Comparison of ENCODE assay signal across 19 mouse cellular contexts in genomic region chr4:125727030-125727429, GRCm38 (mm10).
A peak's percentile ranks its signal among the peaks of the same experiment; 100 is the strongest.
DNase-seq lines count a peak whose midpoint lies in the region; ATAC-seq and TF ChIP-seq lines count a peak whose summit lies in the region.
"Had no signal": no experiment of that assay in that cellular context is flagged by ENCODE, and none has a peak within 500 bp of the region (broad histone marks: within the 10 kb centered on the region; RNA-seq: fewer than 3 reads in every experiment).

No protein-coding gene starts in this region.

- no peak for ATAC-seq in hindbrain, postnatal 0 days
- ATAC-seq in hindbrain, embryonic 13.5 days (ENCODE audit: low FRiP score) = no peak
- no peak for ATAC-seq in midbrain, embryonic 13.5 days
- no peak for ATAC-seq in stomach, postnatal 0 days (ENCODE audit: low FRiP score, low TSS enrichment)
- ATAC-seq: forebrain, embryonic 14.5 days; intestine, postnatal 0 days had no signal

- no peaks in the 10 kb centered on the region for H3K9me3 ChIP-seq in hindbrain, embryonic 10.5 days
- no peaks in the 10 kb centered on the region for H3K9me3 ChIP-seq in hindbrain, postnatal 0 days (ENCODE audit: low read length)
- no peaks in the 10 kb centered on the region for H3K9me3 ChIP-seq in hindbrain, embryonic 13.5 days
- no peaks in the 10 kb centered on the region for H3K9me3 ChIP-seq in midbrain, embryonic 13.5 days
- H3K9me3 ChIP-seq in stomach, postnatal 0 days (ENCODE audit: control insufficient read depth, low read length) = no peaks in the 10 kb centered on the region
- no peaks in the 10 kb centered on the region for H3K9me3 ChIP-seq in heart, embryonic 10.5 days
- H3K9me3 ChIP-seq: stomach, embryonic 15.5 days had no signal

- H3K4me1 ChIP-seq in hindbrain, embryonic 10.5 days (replicated peaks) = peaks cover 67% of the 10 kb centered on the region
- no peaks in the 10 kb centered on the region; the same call in 1 of the 2 replicates for H3K4me1 ChIP-seq in hindbrain, postnatal 0 days (ENCODE audit: insufficient read depth, low read length)
- H3K4me1 ChIP-seq in hindbrain, embryonic 13.5 days (replicated peaks) = peaks cover 40% of the 10 kb centered on the region
- peaks cover 41% of the 10 kb centered on the region for H3K4me1 ChIP-seq in midbrain, embryonic 13.5 days (replicated peaks)
- no peaks in the 10 kb centered on the region for H3K4me1 ChIP-seq in stomach, postnatal 0 days (replicated peaks; ENCODE audit: control insufficient read depth, insufficient read depth)
- peaks cover 29% of the 10 kb centered on the region for H3K4me1 ChIP-seq in heart, embryonic 10.5 days

- TF ChIP-seq CTCF in hindbrain, postnatal 0 days (IDR thresholded peaks at IDR 0.05; ENCODE audit: low read depth) = no peak
- no peak for TF ChIP-seq CTCF in stomach, postnatal 0 days (IDR thresholded peaks at IDR 0.05; ENCODE audit: low read depth)

- H3K4me2 ChIP-seq in hindbrain, postnatal 0 days (ENCODE audit: low read depth, low read length) = no peak overlapping the region
- H3K4me2 ChIP-seq in hindbrain, embryonic 13.5 days = peak overlapping the region; percentile 55
- H3K4me2 ChIP-seq in midbrain, embryonic 13.5 days (replicated peaks) = peak overlapping the region; percentile 13; the same call in 1 of the 2 replicates
- no peak overlapping the region for H3K4me2 ChIP-seq in stomach, postnatal 0 days (replicated peaks; ENCODE audit: low read depth)
- H3K4me2 ChIP-seq: stomach, embryonic 15.5 days had no signal

- peak; percentile 20 for DNase-seq in hindbrain, embryonic 10.5 days (ENCODE audit: low spot score)
- no peak for DNase-seq in hindbrain, postnatal 0 days (ENCODE audit: low spot score)
- peak; percentile 33 for DNase-seq in ES-CJ7 (ENCODE audit: low read depth, low spot score)
- no peak for DNase-seq in ovary, adult 18-20 months (ENCODE audit: low spot score)
- DNase-seq in stomach, postnatal 0 days (ENCODE audit: low spot score) = no peak
- no peak for DNase-seq in heart, embryonic 10.5 days (ENCODE audit: low spot score)
- DNase-seq: adrenal gland, adult 8-10 months; B cell, adult 2 months; cerebellum, adult 11-12 months; gastrocnemius, postnatal 10 days; heart, postnatal 14 days; left cerebral cortex, postnatal 4 days; spleen, adult 18-20 months; thymus, postnatal 4 days had no signal

- no peaks in the 10 kb centered on the region for H3K36me3 ChIP-seq in hindbrain, embryonic 10.5 days
- H3K36me3 ChIP-seq in hindbrain, postnatal 0 days (ENCODE audit: insufficient read depth, low read length) = no peaks in the 10 kb centered on the region
- H3K36me3 ChIP-seq in hindbrain, embryonic 13.5 days = no peaks in the 10 kb centered on the region
- H3K36me3 ChIP-seq in midbrain, embryonic 13.5 days = no peaks in the 10 kb centered on the region
- H3K36me3 ChIP-seq in stomach, postnatal 0 days (ENCODE audit: control insufficient read depth, insufficient read depth, low read length) = no peaks in the 10 kb centered on the region
- no peaks in the 10 kb centered on the region for H3K36me3 ChIP-seq in heart, embryonic 10.5 days
- H3K36me3 ChIP-seq: stomach, embryonic 15.5 days had no signal

- H3K27ac ChIP-seq in hindbrain, embryonic 10.5 days = peak overlapping the region; percentile 87
- H3K27ac ChIP-seq in hindbrain, postnatal 0 days = no peak overlapping the region
- peak overlapping the region; percentile 87; the same call in 1 of the 2 replicates for H3K27ac ChIP-seq in hindbrain, embryonic 13.5 days
- H3K27ac ChIP-seq in midbrain, embryonic 13.5 days = no peak overlapping the region
- H3K27ac ChIP-seq in stomach, postnatal 0 days (replicated peaks) = no peak overlapping the region
- H3K27ac ChIP-seq in heart, embryonic 10.5 days = no peak overlapping the region
- H3K27ac ChIP-seq: stomach, embryonic 15.5 days had no signal

- no peak for TF ChIP-seq EP300 in stomach, postnatal 0 days (optimal IDR thresholded peaks at IDR 0.05)

- H3K27me3 ChIP-seq in hindbrain, embryonic 10.5 days (ENCODE audit: insufficient read depth, poor library complexity, severe bottlenecking) = peaks cover 64% of the 10 kb centered on the region
- peaks cover 9% of the 10 kb centered on the region; the same call in 1 of the 2 replicates for H3K27me3 ChIP-seq in hindbrain, postnatal 0 days (ENCODE audit: insufficient read depth, low read length)
- peaks cover 35% of the 10 kb centered on the region for H3K27me3 ChIP-seq in hindbrain, embryonic 13.5 days
- peaks cover 59% of the 10 kb centered on the region for H3K27me3 ChIP-seq in midbrain, embryonic 13.5 days
- no peaks in the 10 kb centered on the region for H3K27me3 ChIP-seq in stomach, postnatal 0 days (ENCODE audit: control insufficient read depth, insufficient read depth, low read length)
- peaks cover 56% of the 10 kb centered on the region for H3K27me3 ChIP-seq in heart, embryonic 10.5 days (ENCODE audit: insufficient read depth, poor library complexity, severe bottlenecking)

- peak overlapping the region; percentile 46 for H3K4me3 ChIP-seq in hindbrain, embryonic 10.5 days
- H3K4me3 ChIP-seq in hindbrain, postnatal 0 days (ENCODE audit: low read length) = no peak overlapping the region
- H3K4me3 ChIP-seq in hindbrain, embryonic 13.5 days = peak overlapping the region; percentile 33; the same call in 1 of the 2 replicates
- no peak overlapping the region for H3K4me3 ChIP-seq in midbrain, embryonic 13.5 days (replicated peaks)
- no peak overlapping the region for H3K4me3 ChIP-seq in stomach, postnatal 0 days (ENCODE audit: low read depth, low read length)
- no peak overlapping the region for H3K4me3 ChIP-seq in heart, embryonic 10.5 days
- H3K4me3 ChIP-seq: stomach, embryonic 15.5 days had no signal

- WGBS in hindbrain, embryonic 10.5 days = 24% methylated on average over 10 of the region's 10 CpGs
- 23% methylated on average over 10 of the region's 10 CpGs for WGBS in hindbrain, postnatal 0 days
- 22% methylated on average over 10 of the region's 10 CpGs for WGBS in hindbrain, embryonic 13.5 days
- 27% methylated on average over 10 of the region's 10 CpGs for WGBS in midbrain, embryonic 13.5 days
- WGBS in stomach, postnatal 0 days = 32% methylated on average over 10 of the region's 10 CpGs
- 39% methylated on average over 10 of the region's 10 CpGs for WGBS in heart, embryonic 10.5 days

- no peak overlapping the region for H3K9ac ChIP-seq in hindbrain, postnatal 0 days (replicated peaks; ENCODE audit: low read length)
- peak overlapping the region; percentile 65; the same call in 1 of the 2 replicates for H3K9ac ChIP-seq in hindbrain, embryonic 13.5 days
- H3K9ac ChIP-seq in midbrain, embryonic 13.5 days (replicated peaks) = no peak overlapping the region
- H3K9ac ChIP-seq in stomach, postnatal 0 days (ENCODE audit: low read length) = no peak overlapping the region
- H3K9ac ChIP-seq: stomach, embryonic 15.5 days had no signal

Comparison
In these comparisons a context has a peak if more than half of its experiments do, and no peak if none do; other contexts are left out.
1. DNase-seq: peak in hindbrain, embryonic 10.5 days (single experiment) and ES-CJ7 (single experiment); none in hindbrain, postnatal 0 days (single experiment), ovary, adult 18-20 months (single experiment), stomach, postnatal 0 days (single experiment) and heart, embryonic 10.5 days (single experiment).
2. H3K27ac ChIP-seq: peak in hindbrain, embryonic 10.5 days (single experiment) and hindbrain, embryonic 13.5 days (single experiment); none in hindbrain, postnatal 0 days (single experiment), midbrain, embryonic 13.5 days (single experiment), stomach, postnatal 0 days (single experiment) and heart, embryonic 10.5 days (single experiment).
3. H3K4me3 ChIP-seq: peak in hindbrain, embryonic 10.5 days (single experiment) and hindbrain, embryonic 13.5 days (single experiment); none in hindbrain, postnatal 0 days (single experiment), midbrain, embryonic 13.5 days (single experiment), stomach, postnatal 0 days (single experiment) and heart, embryonic 10.5 days (single experiment).
4. H3K4me2 ChIP-seq: peak in hindbrain, embryonic 13.5 days (single experiment) and midbrain, embryonic 13.5 days (single experiment); none in hindbrain, postnatal 0 days (single experiment) and stomach, postnatal 0 days (single experiment).